Mouse (Mus musculus): Measurements from ENCODE around the gene Slc16a4.

Slc16a4 gene

GRCm38 (mm10) chr3:107360341-107360740, 69.3 kb downstream of the Slc16a4 start:
- DNase-seq (ENCODE audit: low read depth, low spot score) = no peak
